Mouse (Mus musculus) midbrain, embryonic 15.5 days (tissue): Measurements from ENCODE around the gene Dclk1. TPM values are rescaled to one million over a fixed set of nuclear protein-coding genes. Genes with fewer than 3 reads are reported as not detected.

Experiments used
- ATAC-seq: fragments of 200-750 bp; cut with Nextera tagmentation; replicated peaks from 2 replicates; pipeline ENCODE4 v1.8.0; 2017; ENCODE audit warnings: moderate TSS enrichment
- H3K27ac ChIP-seq: fragments of 300-500 bp; sonication (generic); 2 replicates; pipeline ENCODE4 v1.5.1; 2015; ENCODE audit warnings: mild to moderate bottlenecking, inconsistent platforms
- H3K27me3 ChIP-seq: fragments of 300-500 bp; sonication (generic); replicated peaks from 2 replicates; pipeline ENCODE4 v1.6.1; 2015; ENCODE audit warnings: inconsistent platforms
- H3K36me3 ChIP-seq: fragments of 300-500 bp; sonication (generic); replicated peaks from 2 replicates; pipeline ENCODE4 v1.6.1; 2015; ENCODE audit warnings: inconsistent platforms
- H3K4me1 ChIP-seq: fragments of 300-500 bp; sonication (generic); 2 replicates; pipeline ENCODE4 v1.6.1; 2015; ENCODE audit warnings: inconsistent platforms
- H3K4me2 ChIP-seq: fragments of 300-500 bp; sonication (generic); 2 replicates; pipeline ENCODE4 v1.6.1; 2015; ENCODE audit warnings: inconsistent platforms, mild to moderate bottlenecking, moderate library complexity
- H3K4me3 ChIP-seq: fragments of 300-500 bp; sonication (generic); 2 replicates; pipeline ENCODE4 v1.5.1; 2015; ENCODE audit warnings: mild to moderate bottlenecking, inconsistent platforms
- H3K9ac ChIP-seq: fragments of 300-500 bp; sonication (generic); 2 replicates; pipeline ENCODE4 v1.6.1; 2015; ENCODE audit warnings: mild to moderate bottlenecking, inconsistent platforms
- H3K9me3 ChIP-seq: fragments of 300-500 bp; sonication (generic); 2 replicates; pipeline ENCODE4 v1.6.1; 2016; ENCODE audit warnings: inconsistent platforms
- WGBS: fragments of 180-500 bp; shearing (Covaris S2); methylation state at CpG from one replicate; pipeline ENCODE4 v1.1.7; 2015; ENCODE audit warnings: mixed read lengths; 5-methylcytosine and 5-hydroxymethylcytosine counted together
- polyA plus RNA-seq: library from polyadenylated mRNA; unstranded; fragments of >200 nt; fragmentation: Nextera tagmentation; extraction: Ambion mirVana; gene quantifications from 2 replicates; pipeline ENCODE4 v1.2.1, GENCODE M21; 2015

Gene Dclk1
- polyA plus RNA-seq, 1 experiment from 2014 or later, result 336 TPM

GRCm38 (mm10) chr3:55378591-55378990, 136.4 kb downstream of the Dclk1 start:
- Histone ChIP-seq H3K27me3 (no peaks in the 10 kb centered on the region), H3K9me3 (no peaks in the 10 kb centered on the region), H3K36me3 (no peaks in the 10 kb centered on the region), H3K4me3 (no peak overlapping the region), H3K4me2 (no peak overlapping the region), H3K27ac (no peak overlapping the region), H3K4me1 (peaks cover 17% of the 10 kb centered on the region), H3K9ac (no peak overlapping the region)
- ATAC-seq, result no peak
- WGBS, result 93% methylated on average over 6 of the region's 6 CpGs

- 57% methylated on average over 9 of the region's 9 CpGs for WGBS
- H3K27ac ChIP-seq, result no peak overlapping the region
These were observed 138.3 kb downstream of the Dclk1 start for GRCm38 (mm10) chr3:55380471-55380870.

GRCm38 (mm10) chr3:55392605-55393004, 150.4 kb downstream of the Dclk1 start:
- Histone ChIP-seq H3K36me3 (0 out of 2 replicates have a peak, but pooled peaks cover 2% of the 10 kb centered on the region), H3K4me2 (no peak overlapping the region), H3K9ac (no peak overlapping the region), H3K4me3 (no peak overlapping the region), H3K27me3 (no peaks in the 10 kb centered on the region), H3K27ac (no peak overlapping the region), H3K4me1 (peaks cover 7% of the 10 kb centered on the region), H3K9me3 (no peaks in the 10 kb centered on the region)
- 84% methylated on average over 3 of the region's 3 CpGs for WGBS
- ATAC-seq, result no peak

More at GRCm38 (mm10) chr3:55380471-55380870, 138.3 kb downstream of the Dclk1 start:
- H3K4me3 ChIP-seq, result no peak overlapping the region
- H3K27me3 ChIP-seq, result no peaks in the 10 kb centered on the region
- peaks cover 4% of the 10 kb centered on the region for H3K4me1 ChIP-seq
- H3K9ac ChIP-seq, result no peak overlapping the region
- no peaks in the 10 kb centered on the region for H3K9me3 ChIP-seq
- H3K4me2 ChIP-seq, result no peak overlapping the region
- no peak for ATAC-seq
- no peaks in the 10 kb centered on the region for H3K36me3 ChIP-seq

- H3K36me3 ChIP-seq, result 0 out of 2 replicates have a peak, but pooled peaks cover 1% of the 10 kb centered on the region
- no peak for ATAC-seq
- peaks cover 14% of the 10 kb centered on the region for H3K4me1 ChIP-seq
- WGBS, result 81% methylated on average over 3 of the region's 3 CpGs
- H3K9me3 ChIP-seq, result no peaks in the 10 kb centered on the region
- H3K9ac ChIP-seq, result no peak overlapping the region
- no peaks in the 10 kb centered on the region for H3K27me3 ChIP-seq
- H3K4me2 ChIP-seq, result no peak overlapping the region
- H3K4me3 ChIP-seq, result no peak overlapping the region
- no peak overlapping the region for H3K27ac ChIP-seq
These were observed 151.4 kb downstream of the Dclk1 start for GRCm38 (mm10) chr3:55393549-55393948.

- Histone ChIP-seq H3K27me3 (no peaks in the 10 kb centered on the region), H3K4me2 (no peak overlapping the region), H3K9ac (no peak overlapping the region), H3K36me3 (no peaks in the 10 kb centered on the region), H3K4me1 (peaks cover 14% of the 10 kb centered on the region), H3K27ac (peak overlapping the region; percentile 63; the same call in 1 of the 2 replicates), H3K4me3 (no peak overlapping the region), H3K9me3 (no peaks in the 10 kb centered on the region)
- ATAC-seq, result 0 out of 2 replicates have a peak, but pooled peaks have one; percentile 34
- 45% methylated on average over 2 of the region's 2 CpGs for WGBS
These were observed 154.6 kb downstream of the Dclk1 start for GRCm38 (mm10) chr3:55396792-55397191.

GRCm38 (mm10) chr3:55397752-55398693, 155.9 kb downstream of the Dclk1 start:
- no peak overlapping the region for H3K4me2 ChIP-seq
- WGBS, result 66% methylated on average over 6 of the region's 6 CpGs
- H3K9ac ChIP-seq, result no peak overlapping the region
- H3K36me3 ChIP-seq, result no peaks in the 10 kb centered on the region
- H3K4me1 ChIP-seq, result peaks cover 14% of the 10 kb centered on the region
- peak; percentile 75 for ATAC-seq
- no peaks in the 10 kb centered on the region for H3K27me3 ChIP-seq
- no peaks in the 10 kb centered on the region for H3K9me3 ChIP-seq
- no peak overlapping the region for H3K4me3 ChIP-seq
- H3K27ac ChIP-seq, result peak overlapping the region; percentile 63

GRCm38 (mm10) chr3:55401236-55401635, 159.1 kb downstream of the Dclk1 start:
- no peak for ATAC-seq
- Histone ChIP-seq H3K4me1 (peaks cover 14% of the 10 kb centered on the region), H3K27me3 (no peaks in the 10 kb centered on the region), H3K27ac (no peak overlapping the region), H3K4me3 (no peak overlapping the region), H3K36me3 (no peaks in the 10 kb centered on the region), H3K9ac (no peak overlapping the region), H3K4me2 (no peak overlapping the region), H3K9me3 (no peaks in the 10 kb centered on the region)
- WGBS, result 80% methylated on average over 1 of the region's 1 CpGs

- Histone ChIP-seq H3K36me3 (no peaks in the 10 kb centered on the region), H3K4me3 (no peak overlapping the region), H3K9ac (no peak overlapping the region), H3K9me3 (no peaks in the 10 kb centered on the region), H3K27ac (no peak overlapping the region), H3K27me3 (no peaks in the 10 kb centered on the region), H3K4me1 (no peaks in the 10 kb centered on the region), H3K4me2 (no peak overlapping the region)
- WGBS, result 94% methylated on average over 7 of the region's 7 CpGs
- no peak for ATAC-seq
These were observed 162.6 kb downstream of the Dclk1 start for GRCm38 (mm10) chr3:55404751-55405150.

GRCm38 (mm10) chr3:55406616-55407015, 164.5 kb downstream of the Dclk1 start:
- no peak for ATAC-seq
- H3K4me2 ChIP-seq, result no peak overlapping the region
- no peaks in the 10 kb centered on the region for H3K36me3 ChIP-seq
- H3K9ac ChIP-seq, result no peak overlapping the region
- no peaks in the 10 kb centered on the region for H3K9me3 ChIP-seq
- no peak overlapping the region for H3K27ac ChIP-seq
- H3K4me1 ChIP-seq, result no peaks in the 10 kb centered on the region
- no peaks in the 10 kb centered on the region for H3K27me3 ChIP-seq
- H3K4me3 ChIP-seq, result no peak overlapping the region
- WGBS, result 64% methylated on average over 7 of the region's 7 CpGs

- H3K4me3 ChIP-seq, result no peak overlapping the region
- no peak overlapping the region for H3K4me2 ChIP-seq
- no peak overlapping the region for H3K27ac ChIP-seq
- no peaks in the 10 kb centered on the region for H3K27me3 ChIP-seq
- no peaks in the 10 kb centered on the region for H3K9me3 ChIP-seq
- H3K36me3 ChIP-seq, result no peaks in the 10 kb centered on the region
- no peak for ATAC-seq
- peaks cover 19% of the 10 kb centered on the region for H3K4me1 ChIP-seq
- H3K9ac ChIP-seq, result no peak overlapping the region
These were observed 169.4 kb downstream of the Dclk1 start for GRCm38 (mm10) chr3:55411547-55411946.

GRCm38 (mm10) chr3:55415527-55415950, 173.4 kb downstream of the Dclk1 start:
- peak; percentile 70 for ATAC-seq
- H3K9ac ChIP-seq, result 0 out of 2 replicates have a peak overlapping the region, but pooled peaks have one; percentile 29
- H3K27me3 ChIP-seq, result no peaks in the 10 kb centered on the region
- peak overlapping the region; percentile 42 for H3K4me2 ChIP-seq
- WGBS, result 2% methylated on average over 14 of the region's 14 CpGs
- H3K4me3 ChIP-seq, result no peak overlapping the region
- H3K9me3 ChIP-seq, result no peaks in the 10 kb centered on the region
- peak overlapping the region; percentile 95 for H3K27ac ChIP-seq
- H3K36me3 ChIP-seq, result no peaks in the 10 kb centered on the region
- peaks cover 37% of the 10 kb centered on the region for H3K4me1 ChIP-seq

GRCm38 (mm10) chr3:55418845-55419244, 176.7 kb downstream of the Dclk1 start:
- H3K4me1 ChIP-seq, result peaks cover 64% of the 10 kb centered on the region
- H3K27ac ChIP-seq, result peak overlapping the region; percentile 69
- 55% methylated on average over 6 of the region's 6 CpGs for WGBS
- no peak overlapping the region for H3K9ac ChIP-seq
- no peaks in the 10 kb centered on the region for H3K36me3 ChIP-seq
- H3K4me3 ChIP-seq, result no peak overlapping the region
- H3K9me3 ChIP-seq, result no peaks in the 10 kb centered on the region
- H3K27me3 ChIP-seq, result no peaks in the 10 kb centered on the region
- no peak overlapping the region for H3K4me2 ChIP-seq
- no peak; the same call in 1 of the 2 replicates for ATAC-seq
